Mouse (Mus musculus) embryonic facial prominence, embryonic 11.5 days (tissue): ENCODE data around the gene Clic4. TPM values are rescaled to one million over a fixed set of nuclear protein-coding genes. Genes with fewer than 3 reads are reported as not detected.

Experiments
- ATAC-seq: fragments of 200-750 bp; cut with Nextera tagmentation; replicated peaks from 2 replicates; pipeline ENCODE4 v1.8.0; 2017; ENCODE audit warnings: low read depth; ENCODE audit not compliant: insufficient number of reproducible peaks, low FRiP score, low TSS enrichment
- DNase-seq: peaks from one replicate; pipeline ENCODE4 v3.0.0-alpha.2; 2015; ENCODE audit warnings: low spot score
- H3K27ac ChIP-seq: fragments of 300-500 bp; sonication (generic); replicated peaks from 2 replicates; pipeline ENCODE4 v1.5.1; 2014; ENCODE audit warnings: mild to moderate bottlenecking, low read depth, low read length, control low read depth
- H3K27me3 ChIP-seq: fragments of 300-500 bp; sonication (generic); 2 replicates; pipeline ENCODE4 v1.6.1; 2014; ENCODE audit warnings: mild to moderate bottlenecking, low read length, moderate library complexity, mixed read lengths; ENCODE audit not compliant: control insufficient read depth, insufficient read depth
- H3K36me3 ChIP-seq: fragments of 300-500 bp; sonication (generic); replicated peaks from 2 replicates; pipeline ENCODE4 v1.6.1; 2014; ENCODE audit warnings: low read depth, mild to moderate bottlenecking, low read length, moderate library complexity, mixed read lengths; ENCODE audit not compliant: control insufficient read depth, insufficient read depth
- H3K4me1 ChIP-seq: fragments of 300-500 bp; sonication (generic); 2 replicates; pipeline ENCODE4 v1.6.1; 2014; ENCODE audit warnings: low read length, mixed read lengths; ENCODE audit not compliant: control insufficient read depth, insufficient read depth
- H3K4me2 ChIP-seq: fragments of 300-500 bp; sonication (generic); 2 replicates; pipeline ENCODE4 v1.6.1; 2014; ENCODE audit warnings: low read depth, mild to moderate bottlenecking, control low read depth, low read length, moderate library complexity
- H3K4me3 ChIP-seq: fragments of 300-500 bp; sonication (generic); 2 replicates; pipeline ENCODE4 v1.5.1; 2014; ENCODE audit warnings: low read depth, low read length, control low read depth
- H3K9ac ChIP-seq: fragments of 300-500 bp; sonication (generic); replicated peaks from 2 replicates; pipeline ENCODE4 v1.6.1; 2014; ENCODE audit warnings: mild to moderate bottlenecking, control low read depth, low read length
- H3K9me3 ChIP-seq: fragments of 300-500 bp; sonication (generic); replicated peaks from 2 replicates; pipeline ENCODE4 v1.6.1; 2016; ENCODE audit warnings: mild to moderate bottlenecking, low read length, inconsistent platforms, mixed read lengths; ENCODE audit not compliant: control insufficient read depth
- WGBS: fragments of 180-500 bp; shearing (Covaris S2); extraction: QIAGEN DNeasy Blood & Tissue Kit; methylation state at CpG from one replicate; pipeline ENCODE4 v1.1.7; 2014; 5-methylcytosine and 5-hydroxymethylcytosine counted together
- polyA plus RNA-seq: library from polyadenylated mRNA; unstranded; fragments of >200 nt; fragmentation: Nextera tagmentation; extraction: Ambion mirVana; gene quantifications from 2 replicates; pipeline ENCODE4 v1.2.1, GENCODE M21; 2014

Clic4 gene
- polyA plus RNA-seq, 1 experiment from 2014 or later, result 156 TPM

GRCm38 (mm10) chr4:135203806-135204560 lies 68.6 kb downstream of the Clic4 start:
- no peak overlapping the region for H3K9ac ChIP-seq
- H3K4me1 ChIP-seq, result peaks cover 3% of the 10 kb centered on the region; the same call in 1 of the 2 replicates
- peaks cover 20% of the 10 kb centered on the region for H3K27me3 ChIP-seq
- WGBS, result 14% methylated on average over 17 of the region's 17 CpGs
- no peak overlapping the region for H3K27ac ChIP-seq
- no peaks in the 10 kb centered on the region for H3K36me3 ChIP-seq
- no peak overlapping the region for H3K4me3 ChIP-seq
- no peak overlapping the region; the same call in 1 of the 2 replicates for H3K4me2 ChIP-seq
- DNase-seq, result no peak
- ATAC-seq, result no peak
- H3K9me3 ChIP-seq, result no peaks in the 10 kb centered on the region

- WGBS, result 15% methylated on average over 14 of the region's 14 CpGs
- peak; percentile 26 for DNase-seq
- Histone ChIP-seq H3K9me3 (no peaks in the 10 kb centered on the region), H3K9ac (no peak overlapping the region), H3K4me1 (peaks cover 3% of the 10 kb centered on the region; the same call in 1 of the 2 replicates), H3K27me3 (peaks cover 20% of the 10 kb centered on the region), H3K4me3 (peak overlapping the region; percentile 17; the same call in 1 of the 2 replicates), H3K27ac (no peak overlapping the region), H3K4me2 (peak overlapping the region; percentile 32), H3K36me3 (no peaks in the 10 kb centered on the region)
- ATAC-seq, result no peak
These were observed 69.3 kb downstream of the Clic4 start for GRCm38 (mm10) chr4:135203279-135203678.

GRCm38 (mm10) chr4:135201771-135202170 lies 70.8 kb downstream of the Clic4 start:
- 87% methylated on average over 16 of the region's 16 CpGs for WGBS

GRCm38 (mm10) chr4:135197857-135198256 lies 74.8 kb downstream of the Clic4 start:
- 78% methylated on average over 8 of the region's 8 CpGs for WGBS
- Histone ChIP-seq H3K36me3 (no peaks in the 10 kb centered on the region), H3K9me3 (0 out of 2 replicates have a peak, but pooled peaks cover 3% of the 10 kb centered on the region), H3K4me3 (no peak overlapping the region), H3K27me3 (no peaks in the 10 kb centered on the region; the same call in 1 of the 2 replicates), H3K9ac (no peak overlapping the region), H3K4me1 (no peaks in the 10 kb centered on the region), H3K27ac (no peak overlapping the region), H3K4me2 (no peak overlapping the region)
- no peak for DNase-seq
- no peak for ATAC-seq

More at GRCm38 (mm10) chr4:135201771-135202170, 70.8 kb downstream of the Clic4 start:
- Histone ChIP-seq H3K36me3 (no peaks in the 10 kb centered on the region), H3K27me3 (peaks cover 20% of the 10 kb centered on the region), H3K27ac (no peak overlapping the region), H3K9ac (no peak overlapping the region), H3K4me3 (no peak overlapping the region), H3K9me3 (no peaks in the 10 kb centered on the region), H3K4me1 (peaks cover 3% of the 10 kb centered on the region; the same call in 1 of the 2 replicates), H3K4me2 (no peak overlapping the region)
- DNase-seq, result no peak
- ATAC-seq, result no peak

GRCm38 (mm10) chr4:135192841-135193240 lies 79.8 kb downstream of the Clic4 start:
- H3K9ac ChIP-seq, result no peak overlapping the region
- no peaks in the 10 kb centered on the region for H3K36me3 ChIP-seq
- no peaks in the 10 kb centered on the region; the same call in 1 of the 2 replicates for H3K4me1 ChIP-seq
- WGBS, result 79% methylated on average over 5 of the region's 5 CpGs
- DNase-seq (no peak), ATAC-seq (no peak)
- no peak overlapping the region for H3K27ac ChIP-seq
- H3K4me3 ChIP-seq, result no peak overlapping the region
- H3K27me3 ChIP-seq, result no peaks in the 10 kb centered on the region; the same call in 1 of the 2 replicates
- no peak overlapping the region for H3K4me2 ChIP-seq
- H3K9me3 ChIP-seq, result 0 out of 2 replicates have a peak, but pooled peaks cover 3% of the 10 kb centered on the region

GRCm38 (mm10) chr4:135191604-135192003 lies 81.0 kb downstream of the Clic4 start:
- H3K27me3 ChIP-seq, result no peaks in the 10 kb centered on the region; the same call in 1 of the 2 replicates
- no peak overlapping the region for H3K27ac ChIP-seq
- no peaks in the 10 kb centered on the region; the same call in 1 of the 2 replicates for H3K4me1 ChIP-seq
- no peaks in the 10 kb centered on the region for H3K36me3 ChIP-seq
- 0 out of 2 replicates have a peak, but pooled peaks cover 3% of the 10 kb centered on the region for H3K9me3 ChIP-seq
- H3K4me2 ChIP-seq, result no peak overlapping the region
- DNase-seq, result no peak
- no peak for ATAC-seq
- no peak overlapping the region for H3K4me3 ChIP-seq
- no peak overlapping the region for H3K9ac ChIP-seq
- 77% methylated on average over 11 of the region's 11 CpGs for WGBS

GRCm38 (mm10) chr4:135191185-135191584 lies 81.4 kb downstream of the Clic4 start:
- Histone ChIP-seq H3K4me1 (no peaks in the 10 kb centered on the region; the same call in 1 of the 2 replicates), H3K9me3 (0 out of 2 replicates have a peak, but pooled peaks cover 3% of the 10 kb centered on the region), H3K4me3 (no peak overlapping the region), H3K9ac (no peak overlapping the region), H3K4me2 (no peak overlapping the region), H3K36me3 (no peaks in the 10 kb centered on the region), H3K27me3 (no peaks in the 10 kb centered on the region; the same call in 1 of the 2 replicates), H3K27ac (no peak overlapping the region)
- 69% methylated on average over 1 of the region's 1 CpGs for WGBS
- DNase-seq (no peak), ATAC-seq (no peak)

GRCm38 (mm10) chr4:135190364-135190763 lies 82.2 kb downstream of the Clic4 start:
- DNase-seq (no peak), ATAC-seq (no peak)
- WGBS, result 97% methylated on average over 1 of the region's 1 CpGs
- Histone ChIP-seq H3K9ac (no peak overlapping the region), H3K9me3 (no peaks in the 10 kb centered on the region), H3K27me3 (no peaks in the 10 kb centered on the region; the same call in 1 of the 2 replicates), H3K4me1 (no peaks in the 10 kb centered on the region; the same call in 1 of the 2 replicates), H3K4me2 (no peak overlapping the region), H3K4me3 (no peak overlapping the region), H3K36me3 (no peaks in the 10 kb centered on the region), H3K27ac (no peak overlapping the region)
